Mouse (Mus musculus) forebrain, embryonic 11.5 days (tissue): ENCODE measurements around the gene Hyal3. TPM values are rescaled to one million over a fixed set of nuclear protein-coding genes. Genes with fewer than 3 reads are reported as not detected.

Experiments used
- ATAC-seq: fragments of 200-750 bp; cut with Nextera tagmentation; replicated peaks from 2 replicates; pipeline ENCODE4 v1.8.0; 2017; ENCODE audit warnings: moderate TSS enrichment; ENCODE audit not compliant: low FRiP score
- DNase-seq: peaks from one replicate; pipeline ENCODE4 v3.0.0-alpha.2; 2017; ENCODE audit warnings: low spot score
- H3K27ac ChIP-seq: fragments of 300-500 bp; sonication (generic); 2 replicates; pipeline ENCODE4 v1.5.1; 2014; ENCODE audit warnings: low read depth, low read length
- H3K27me3 ChIP-seq: fragments of 300-500 bp; sonication (generic); 2 replicates; pipeline ENCODE4 v1.6.1; 2014; ENCODE audit warnings: mild to moderate bottlenecking, low read length, mixed read lengths; ENCODE audit not compliant: control insufficient read depth, insufficient read depth
- H3K36me3 ChIP-seq: fragments of 300-500 bp; sonication (generic); 2 replicates; pipeline ENCODE4 v1.6.1; 2014; ENCODE audit warnings: mild to moderate bottlenecking, low read length, moderate library complexity, mixed read lengths; ENCODE audit not compliant: control insufficient read depth, insufficient read depth
- H3K4me1 ChIP-seq: fragments of 300-500 bp; sonication (generic); replicated peaks from 2 replicates; pipeline ENCODE4 v1.6.1; 2014; ENCODE audit warnings: low read length, mixed read lengths; ENCODE audit not compliant: control insufficient read depth, insufficient read depth
- H3K4me2 ChIP-seq: fragments of 300-500 bp; sonication (generic); 2 replicates; pipeline ENCODE4 v1.6.1; 2014; ENCODE audit warnings: low read depth, mild to moderate bottlenecking, low read length, moderate library complexity, mixed read lengths; ENCODE audit not compliant: severe bottlenecking
- H3K4me3 ChIP-seq: fragments of 300-500 bp; sonication (generic); 2 replicates; pipeline ENCODE4 v1.5.1; 2014; ENCODE audit warnings: low read depth, low read length
- H3K9ac ChIP-seq: fragments of 300-500 bp; sonication (generic); 2 replicates; pipeline ENCODE4 v1.6.1; 2014; ENCODE audit warnings: low read length
- H3K9me3 ChIP-seq: fragments of 300-500 bp; sonication (generic); 2 replicates; pipeline ENCODE4 v1.6.1; 2016; ENCODE audit warnings: low read length, mixed read lengths; ENCODE audit not compliant: control insufficient read depth
- WGBS: fragments of 180-500 bp; shearing (Covaris S2); extraction: QIAGEN DNeasy Blood & Tissue Kit; methylation state at CpG from one replicate; pipeline ENCODE4 v1.1.7; 2014; 5-methylcytosine and 5-hydroxymethylcytosine counted together
- polyA plus RNA-seq: library from polyadenylated mRNA; unstranded; fragments of >200 nt; fragmentation: Nextera tagmentation; extraction: Ambion mirVana; gene quantifications from 2 replicates; pipeline ENCODE4 v1.2.1, GENCODE M21; 2014

Hyal3 gene
- polyA plus RNA-seq, 1 experiment from 2014 or later = not detected

DNA sequence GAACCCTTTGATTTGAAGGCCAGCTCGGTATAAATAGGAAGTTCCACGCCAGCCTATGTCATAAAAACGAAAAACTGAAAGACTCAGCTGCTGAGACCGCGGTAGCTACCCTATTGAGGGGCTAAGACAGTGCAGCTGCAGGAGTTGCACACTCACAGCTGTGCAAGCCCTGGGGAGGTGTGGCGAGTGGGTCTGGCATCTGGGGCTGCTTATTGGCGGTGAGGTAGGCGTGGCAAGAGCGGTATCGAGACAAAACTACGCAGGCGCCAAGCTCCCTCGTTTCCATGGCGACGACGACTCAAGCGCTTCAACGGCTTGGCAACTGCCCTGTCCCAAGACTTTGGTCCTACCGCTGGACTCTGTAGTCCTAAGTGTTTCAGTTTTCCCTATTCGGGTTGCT lies 33.6 kb upstream of the Hyal3 start, which contains the start of gene Zmynd10:
Gene Zmynd10 (plus strand): TSS at position 273 of the 400 bp plus-strand sequence.
- H3K27me3 ChIP-seq = peaks cover 14% of the 10 kb centered on the region
- H3K9me3 ChIP-seq = no peaks in the 10 kb centered on the region
- H3K9ac ChIP-seq = peak within 1 kb of the TSS; percentile 27
- no peak within 1 kb of the TSS for H3K4me3 ChIP-seq
- DNase-seq (peak; percentile 93), ATAC-seq (peak; percentile 74)
- H3K27ac ChIP-seq = no peak within 1 kb of the TSS
- H3K4me1 ChIP-seq = peaks cover 22% of the 10 kb centered on the region
- WGBS = 3% methylated on average over 20 of the region's 20 CpGs
- no peaks in the 10 kb centered on the region for H3K36me3 ChIP-seq
- peak within 1 kb of the TSS; percentile 46 for H3K4me2 ChIP-seq

DNA sequence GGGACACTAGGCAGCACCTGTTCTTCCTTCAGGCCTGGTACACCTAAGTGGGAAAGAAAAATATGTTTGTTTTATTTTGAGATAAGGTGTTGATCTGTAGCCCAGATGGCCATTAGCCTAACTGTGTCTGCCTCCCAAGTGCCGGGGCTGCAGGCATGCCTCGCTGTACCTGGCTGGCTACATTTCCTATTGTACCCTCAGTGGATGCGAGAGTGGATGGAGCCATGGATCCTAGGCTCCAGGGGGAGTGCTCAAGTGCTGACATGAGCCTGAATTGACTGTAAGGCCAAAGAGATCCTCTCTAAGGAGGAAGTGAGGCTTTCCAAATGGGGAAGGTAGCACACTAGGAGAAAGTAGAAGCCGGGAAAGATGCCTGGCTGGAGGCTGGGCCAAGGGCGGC lies 32.7 kb upstream of the Hyal3 start:
- no peak overlapping the region for H3K27ac ChIP-seq
- 87% methylated on average over 5 of the region's 5 CpGs for WGBS
- H3K4me2 ChIP-seq = no peak overlapping the region
- H3K9ac ChIP-seq = no peak overlapping the region
- no peak for DNase-seq
- no peak for ATAC-seq
- no peak overlapping the region for H3K4me3 ChIP-seq
- peaks cover 26% of the 10 kb centered on the region for H3K4me1 ChIP-seq
- no peaks in the 10 kb centered on the region for H3K9me3 ChIP-seq
- H3K27me3 ChIP-seq = peaks cover 14% of the 10 kb centered on the region
- H3K36me3 ChIP-seq = no peaks in the 10 kb centered on the region

- Histone ChIP-seq H3K9me3 (no peaks in the 10 kb centered on the region), H3K27ac (no peak overlapping the region), H3K9ac (no peak overlapping the region), H3K4me1 (peaks cover 29% of the 10 kb centered on the region), H3K4me2 (no peak overlapping the region), H3K27me3 (peaks cover 14% of the 10 kb centered on the region), H3K36me3 (no peaks in the 10 kb centered on the region), H3K4me3 (no peak overlapping the region)
- no peak for ATAC-seq
- DNase-seq = no peak
- 93% methylated on average over 10 of the region's 10 CpGs for WGBS
These were observed 31.8 kb upstream of the Hyal3 start for GRCm38 (mm10) chr9:107548820-107549219.

GRCm38 (mm10) chr9:107549297-107550074 lies 31.1 kb upstream of the Hyal3 start:
- H3K4me3 ChIP-seq = no peak overlapping the region
- no peak for DNase-seq

GRCm38 (mm10) chr9:107550491-107551116 lies 30.0 kb upstream of the Hyal3 start:
- DNase-seq = no peak
- H3K4me1 ChIP-seq = peaks cover 31% of the 10 kb centered on the region

More at GRCm38 (mm10) chr9:107549297-107550074, 31.1 kb upstream of the Hyal3 start:
- no peak overlapping the region for H3K27ac ChIP-seq
- 88% methylated on average over 20 of the region's 20 CpGs for WGBS
- peaks cover 14% of the 10 kb centered on the region for H3K27me3 ChIP-seq
- no peaks in the 10 kb centered on the region for H3K9me3 ChIP-seq
- ATAC-seq = no peak
- H3K4me2 ChIP-seq = no peak overlapping the region
- no peaks in the 10 kb centered on the region for H3K36me3 ChIP-seq
- no peak overlapping the region for H3K9ac ChIP-seq
- peaks cover 29% of the 10 kb centered on the region for H3K4me1 ChIP-seq

DNA sequence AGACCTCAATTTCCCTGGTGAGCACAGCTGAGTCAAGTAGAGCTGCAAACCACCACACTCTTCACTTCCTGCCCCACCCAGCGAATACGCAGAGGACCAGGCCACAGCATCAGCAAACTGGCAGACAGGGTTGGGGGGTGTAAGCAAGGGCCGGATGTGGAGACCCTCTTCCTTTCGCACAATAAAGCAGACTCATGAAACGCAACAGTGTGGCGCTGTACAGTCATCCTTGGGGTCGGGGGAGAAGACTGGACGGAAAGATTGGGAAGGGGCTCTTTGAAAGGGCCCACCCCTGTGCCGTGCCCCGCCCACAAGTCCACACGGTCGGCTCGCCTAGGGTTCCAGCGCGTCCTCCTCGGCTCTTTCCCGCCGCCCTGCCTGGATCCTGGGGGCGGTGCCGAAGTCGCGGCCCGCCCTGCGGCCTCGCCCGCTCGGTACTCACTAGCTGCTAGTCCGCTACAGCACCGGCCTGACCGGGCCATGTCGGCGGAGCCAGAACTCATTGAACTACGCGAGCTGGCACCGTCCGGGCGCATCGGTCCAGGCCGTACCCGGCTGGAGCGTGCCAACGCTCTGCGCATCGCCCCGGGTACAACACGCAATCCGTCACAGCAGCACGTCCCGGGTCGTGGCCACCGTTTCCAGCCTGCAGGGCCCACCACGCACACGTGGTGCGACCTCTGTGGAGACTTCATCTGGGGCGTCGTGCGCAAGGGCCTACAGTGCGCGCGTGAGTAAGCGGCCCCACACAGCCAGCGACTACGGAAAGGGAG lies 29.3 kb upstream of the Hyal3 start, which contains the start of gene Rassf1:
Gene Rassf1 (plus strand): TSS at position 439 of the 773 bp plus-strand sequence.
- Histone ChIP-seq H3K9ac (peak within 1 kb of the TSS; percentile 77), H3K9me3 (no peaks in the 10 kb centered on the region), H3K4me2 (peak within 1 kb of the TSS; percentile 84), H3K4me1 (peaks cover 37% of the 10 kb centered on the region), H3K36me3 (no peaks in the 10 kb centered on the region), H3K27me3 (peaks cover 14% of the 10 kb centered on the region), H3K4me3 (peak within 1 kb of the TSS; percentile 36), H3K27ac (no peak within 1 kb of the TSS)
- peak; percentile 7 for ATAC-seq
- 1% methylated on average over 63 of the region's 63 CpGs for WGBS
- peak; percentile 82 for DNase-seq

More at GRCm38 (mm10) chr9:107550491-107551116, 30.0 kb upstream of the Hyal3 start:
- H3K36me3 ChIP-seq = no peaks in the 10 kb centered on the region
- no peak for ATAC-seq
- no peak overlapping the region for H3K27ac ChIP-seq
- 23% methylated on average over 23 of the region's 23 CpGs for WGBS
- H3K4me3 ChIP-seq = peak overlapping the region; percentile 36
- H3K9ac ChIP-seq = peak overlapping the region; percentile 77
- peak overlapping the region; percentile 84 for H3K4me2 ChIP-seq
- peaks cover 14% of the 10 kb centered on the region for H3K27me3 ChIP-seq
- no peaks in the 10 kb centered on the region for H3K9me3 ChIP-seq

GRCm38 (mm10) chr9:107551890-107552355 lies 28.7 kb upstream of the Hyal3 start:
- DNase-seq (no peak), ATAC-seq (no peak)
- Histone ChIP-seq H3K9me3 (no peaks in the 10 kb centered on the region), H3K4me3 (peak overlapping the region; percentile 36), H3K4me2 (peak overlapping the region; percentile 84), H3K9ac (peak overlapping the region; percentile 77), H3K27me3 (peaks cover 14% of the 10 kb centered on the region), H3K36me3 (no peaks in the 10 kb centered on the region), H3K4me1 (peaks cover 36% of the 10 kb centered on the region), H3K27ac (no peak overlapping the region)
- WGBS = 3% methylated on average over 8 of the region's 8 CpGs

DNA sequence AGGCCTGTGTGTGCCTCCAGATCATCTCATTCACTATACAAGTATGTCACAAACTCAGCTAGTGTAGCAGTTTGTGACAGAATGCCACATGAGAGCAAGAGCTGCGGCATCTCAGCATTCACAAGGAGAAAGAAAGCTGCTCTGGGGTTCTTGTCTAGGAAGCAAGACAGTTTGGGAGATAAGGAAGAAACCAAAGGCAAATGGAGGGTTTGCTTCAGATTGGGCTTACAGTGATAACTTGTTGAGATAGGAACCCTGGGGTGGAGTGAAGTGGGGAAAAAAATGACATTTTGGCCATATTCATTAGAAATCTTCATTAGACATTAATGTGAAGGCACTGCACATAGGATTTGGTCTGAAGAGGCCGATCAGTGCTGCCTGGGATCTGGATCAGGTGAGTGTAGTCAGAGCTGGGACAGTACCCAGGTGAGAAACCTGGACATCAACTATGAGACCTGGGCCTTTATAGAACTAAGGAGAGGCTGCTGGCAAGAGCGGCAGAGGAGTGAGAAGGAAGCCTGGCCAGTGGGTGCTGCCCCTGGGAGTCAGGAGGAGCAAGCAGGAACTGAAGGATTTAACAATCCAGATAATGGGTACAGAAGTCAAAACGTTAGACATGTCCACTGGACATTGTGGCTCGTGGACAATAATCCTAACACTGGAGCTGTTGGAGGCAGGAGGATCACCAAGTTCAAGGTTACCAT lies 27.8 kb upstream of the Hyal3 start:
- H3K4me3 ChIP-seq = no peak overlapping the region
- no peak for ATAC-seq
- peaks cover 29% of the 10 kb centered on the region for H3K4me1 ChIP-seq
- no peaks in the 10 kb centered on the region; the same call in 1 of the 2 replicates for H3K36me3 ChIP-seq
- H3K9ac ChIP-seq = no peak overlapping the region
- no peaks in the 10 kb centered on the region for H3K9me3 ChIP-seq
- DNase-seq = no peak
- peaks cover 14% of the 10 kb centered on the region for H3K27me3 ChIP-seq
- no peak overlapping the region for H3K27ac ChIP-seq
- 74% methylated on average over 5 of the region's 5 CpGs for WGBS
- peak overlapping the region; percentile 1; the same call in 1 of the 2 replicates for H3K4me2 ChIP-seq
